Mouse (Mus musculus) adipose tissue, adult 10 weeks (tissue): ENCODE data around the gene Nobox. TPM values are rescaled to one million over a fixed set of nuclear protein-coding genes. Genes with fewer than 3 reads are reported as not detected.

ENCODE experiments used
- polyA plus RNA-seq: library from polyadenylated mRNA; stranded (reverse); fragments of 350-450 nt; fragmentation: Illumina TruSeq; extraction: RNeasy Lipid Tissue Mini Kit (QIAGEN cat#74804); gene quantifications from one replicate; pipeline ENCODE4 v1.2.3, GENCODE M21; 2014; ENCODE audit warnings: low read depth, low replicate concordance

Gene Nobox
- polyA plus RNA-seq = 0.45 TPM

DNA sequence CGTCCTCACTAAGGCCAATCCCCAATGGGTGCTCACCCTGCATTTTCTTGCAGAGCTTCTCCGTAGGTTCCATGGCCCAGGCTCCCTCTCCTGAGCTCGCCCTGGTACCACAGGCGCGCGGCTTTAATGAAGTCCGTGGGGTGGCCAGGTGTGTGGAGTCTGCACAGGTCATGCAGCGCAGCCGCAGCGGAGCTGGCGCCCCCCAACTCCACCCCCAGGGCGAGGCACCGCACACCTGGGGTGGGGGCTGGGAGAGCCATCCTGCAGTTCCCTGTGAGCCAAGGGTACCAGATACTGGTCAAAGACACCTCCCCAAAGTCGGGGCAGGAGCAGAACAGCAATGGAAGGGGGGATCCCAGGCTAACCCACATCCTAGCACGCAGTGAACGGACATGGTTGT, at the start of gene Nobox:
Nobox (minus strand) TSS at position 101 of the 400 bp plus-strand sequence.

DNA sequence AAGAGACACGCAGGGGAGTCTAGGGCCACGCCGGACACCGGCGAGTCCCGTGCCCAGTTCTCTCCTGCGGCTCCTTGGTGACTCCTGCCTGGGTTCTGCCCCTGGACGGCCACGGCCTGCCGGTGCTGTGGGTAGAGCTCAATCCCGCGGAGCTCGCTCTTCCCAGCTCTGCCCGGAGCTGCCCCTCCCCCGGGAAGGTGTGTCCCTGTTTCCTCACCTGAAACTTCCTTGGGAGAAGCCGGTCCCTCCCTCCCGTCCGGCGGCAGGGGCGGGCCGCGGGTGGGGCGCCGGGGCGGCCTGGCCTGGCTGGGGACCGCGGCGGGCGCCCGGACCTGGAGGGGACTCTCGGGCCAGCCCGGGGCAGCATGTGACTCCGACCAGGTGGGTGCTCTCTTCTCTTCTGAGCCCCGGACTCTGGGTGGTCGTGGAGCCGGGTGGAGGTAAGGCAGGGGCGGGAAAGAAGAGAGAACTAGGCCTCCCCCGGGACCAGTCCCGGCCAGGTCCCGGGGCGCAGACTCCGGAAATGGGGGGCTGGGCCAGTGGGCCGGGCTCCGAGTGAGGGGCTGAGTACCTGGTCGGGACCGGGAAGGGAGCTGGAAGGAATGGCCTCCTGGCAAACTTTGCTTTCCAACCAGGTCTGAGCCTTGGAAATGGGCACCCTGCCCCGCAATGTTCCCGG, 43.9 kb downstream of the Nobox start, which contains the start of gene Arhgef5:
Arhgef5 (plus strand) TSS at position 220 of the 679 bp plus-strand sequence.

Other genes with a start within 250 kb of the Nobox start
- gene Olfr441, start 203.2 kb downstream of the Nobox start, polyA plus RNA-seq = not detected
- not detected for gene Olfr237-ps1, start 163.0 kb downstream of the Nobox start, polyA plus RNA-seq
- not detected for gene Olfr437, start 146.3 kb downstream of the Nobox start, polyA plus RNA-seq
- not detected for gene Olfr13, start 137.4 kb downstream of the Nobox start, polyA plus RNA-seq
- gene Olfr435, start 112.4 kb downstream of the Nobox start, polyA plus RNA-seq = not detected
- not detected for gene Olfr434, start 96.5 kb downstream of the Nobox start, polyA plus RNA-seq
- gene Olfr47, start 78.0 kb downstream of the Nobox start, polyA plus RNA-seq = not detected
- 32.8 TPM for gene Arhgef5, start 44.0 kb downstream of the Nobox start, polyA plus RNA-seq